Mouse (Mus musculus) Patski (cell line): ENCODE data around the gene Prpf19. TPM values are rescaled to one million over a fixed set of nuclear protein-coding genes. Genes with fewer than 3 reads are reported as not detected.
A peak's percentile ranks its signal among the peaks of the same experiment; 100 is the strongest.

ENCODE experiments used
- ATAC-seq: fragments of 100-300 bp; one replicate; pipeline ENCODE4 v1.8.0; 2021
- CTCF ChIA-PET: fragments of 350-600 bp; sonication (Branson Sonifier 250); formaldehyde crosslinking; loops from one replicate; lab custom pipeline; 2022; ENCODE audit warnings: inconsistent platforms; lab: Charles Lee
- POLR2A ChIA-PET: fragments of 350-600 bp; sonication (Branson Sonifier 250); formaldehyde crosslinking; loops from one replicate; lab custom pipeline; 2022; ENCODE audit warnings: antibody characterized with exemption, inconsistent platforms; lab: Charles Lee
- DNase-seq: peaks from one replicate; pipeline ENCODE4 v3.0.0-alpha.2; 2011; ENCODE audit warnings: low read depth, low spot score
- H3K27me3 ChIP-seq: fragments of 371-371 bp; one replicate; pipeline ENCODE4 v1.5.1; 2021
- CTCF ChIP-seq: fragments of 100-300 bp; IDR thresholded peaks from one replicate; pipeline ENCODE4 v1.5.1; 2021
- in situ Hi-C: fragments of 300-500 bp; cut with MboI; formaldehyde crosslinking; loops from 3 replicates; pipeline ENCODE4 v1.11.1; 2018; ENCODE audit warnings: low pct_unique_long_range_greater_than_20kb, mixed read lengths
- polyA plus RNA-seq: library from polyadenylated mRNA; unstranded; gene quantifications from one replicate; pipeline ENCODE4 v1.2.3, GENCODE M21; 2021

Gene Prpf19
- polyA plus RNA-seq, 1 experiment from 2014 or later, result 251 TPM

DNA sequence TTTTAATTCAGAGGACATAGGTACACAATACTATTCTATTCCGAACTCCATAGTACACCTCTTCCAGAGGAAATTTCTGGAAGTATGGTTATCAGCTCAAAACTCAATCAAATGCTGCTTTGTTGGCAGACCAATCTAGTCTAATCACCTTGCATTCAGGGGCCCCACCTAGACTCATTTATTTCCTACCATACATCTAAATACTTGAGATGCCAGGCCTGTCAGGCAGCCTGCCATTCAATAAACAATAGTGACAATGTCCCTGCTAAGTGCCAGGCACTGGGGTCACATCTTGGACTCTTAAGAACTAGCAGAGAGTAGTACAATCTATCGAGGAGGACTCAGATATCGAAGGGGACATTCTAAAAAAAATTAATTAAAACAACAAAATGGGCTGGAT, 2.8 kb upstream of the Prpf19 start:
- POLR2A ChIA-PET, result no interaction called here

DNA sequence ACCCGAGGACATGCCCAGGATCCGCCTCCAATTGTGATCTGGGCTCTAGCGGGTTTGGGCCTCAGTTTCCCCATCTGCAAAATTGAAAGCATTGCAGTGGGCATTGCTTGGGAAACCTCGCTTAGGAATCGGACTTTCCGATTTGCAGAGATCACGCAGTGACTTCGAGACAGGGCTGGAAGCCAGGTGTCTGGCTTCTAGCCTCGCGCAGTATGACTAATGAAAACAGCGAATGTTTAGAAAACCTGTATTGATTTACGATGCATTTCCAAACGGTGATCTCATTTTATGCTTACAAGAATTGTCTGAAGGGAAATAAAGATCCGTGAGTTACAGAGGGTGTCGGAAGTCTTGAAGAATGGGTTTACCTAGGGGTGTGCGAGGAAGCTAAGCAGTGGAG, 677 bp downstream of the Prpf19 start:
- no peak for TF ChIP-seq CTCF
- POLR2A ChIA-PET, result interaction anchor here (0.6 to 1.2 kb wide), 6 partner anchors 10 to 334 kb away, joined by 3 to 5 read pairs (median 4); no protein-coding TSS in a partner anchor
- CTCF ChIA-PET, result interaction anchor here (0.8 to 3.0 kb wide), 9 partner anchors 9 to 217 kb away, joined by 3 to 12 read pairs (median 4); partner anchors contain the start of gene Ptgdr2
- in situ Hi-C loops, result no loop called here
- DNase-seq (no peak), ATAC-seq (peak; percentile 27)
- no peaks in the 10 kb centered on the region for H3K27me3 ChIP-seq

More for the DNA sequence above, 2.8 kb upstream of the Prpf19 start:
- CTCF ChIA-PET, result no interaction called here
- no peak for DNase-seq
- H3K27me3 ChIP-seq, result no peaks in the 10 kb centered on the region
- no peak for ATAC-seq
- TF ChIP-seq CTCF, result no peak
- in situ Hi-C loops, result no loop called here

DNA sequence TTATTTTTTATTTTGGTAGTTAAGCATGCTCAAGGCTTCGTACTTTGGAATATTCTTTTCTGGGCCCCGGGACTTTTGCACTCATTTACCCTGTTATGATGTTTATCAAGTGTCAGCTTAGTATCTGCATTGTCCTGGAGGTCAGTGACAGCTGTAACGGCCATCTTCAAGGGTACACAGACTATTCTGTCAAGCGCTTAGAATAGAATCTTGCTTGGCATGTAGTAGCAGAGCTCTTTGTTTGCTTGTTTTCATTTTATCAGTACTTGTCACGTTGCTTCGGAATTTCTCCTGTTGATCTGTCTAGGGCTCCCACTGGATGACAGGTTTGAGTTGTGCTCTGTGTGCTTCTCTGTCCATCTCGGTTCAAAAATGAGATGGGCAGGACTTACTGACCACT, 1.8 kb downstream of the Prpf19 start:
- H3K27me3 ChIP-seq, result no peaks in the 10 kb centered on the region
- ChIA-PET POLR2A (no interaction called here), CTCF (interaction anchor here (1.0 to 3.0 kb wide), 12 partner anchors 8 to 215 kb away, joined by 3 to 12 read pairs (median 4); partner anchors contain the start of genes Ccdc86 and Ptgdr2)
- TF ChIP-seq CTCF, result no peak
- DNase-seq (no peak), ATAC-seq (no peak)
- in situ Hi-C loops, result no loop called here

DNA sequence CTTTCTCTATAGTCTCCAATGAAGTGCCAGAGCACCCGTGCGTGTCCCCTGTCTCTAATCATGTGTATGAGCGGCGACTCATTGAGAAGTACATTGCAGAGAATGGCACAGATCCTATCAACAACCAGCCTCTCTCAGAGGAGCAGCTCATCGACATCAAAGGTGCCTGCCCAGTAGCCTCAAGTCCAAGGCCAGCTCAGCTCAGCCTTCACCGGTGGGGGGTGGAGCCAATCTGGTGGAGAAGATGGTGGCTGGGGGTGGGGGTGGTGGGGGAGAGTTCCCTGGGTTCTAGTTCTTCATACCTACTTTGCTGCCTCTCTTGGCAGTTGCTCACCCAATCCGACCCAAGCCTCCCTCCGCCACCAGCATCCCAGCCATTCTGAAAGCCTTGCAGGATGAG, 2.5 kb downstream of the Prpf19 start:
- no peaks in the 10 kb centered on the region for H3K27me3 ChIP-seq
- DNase-seq, result no peak
- ATAC-seq, result no peak
- ChIA-PET POLR2A (no interaction called here), CTCF (interaction anchor here (1.0 to 3.0 kb wide), 7 partner anchors 11 to 215 kb away, joined by 3 to 12 read pairs (median 4); partner anchors contain the start of gene Ccdc86)
- in situ Hi-C loops, result no loop called here
- TF ChIP-seq CTCF, result no peak

DNA sequence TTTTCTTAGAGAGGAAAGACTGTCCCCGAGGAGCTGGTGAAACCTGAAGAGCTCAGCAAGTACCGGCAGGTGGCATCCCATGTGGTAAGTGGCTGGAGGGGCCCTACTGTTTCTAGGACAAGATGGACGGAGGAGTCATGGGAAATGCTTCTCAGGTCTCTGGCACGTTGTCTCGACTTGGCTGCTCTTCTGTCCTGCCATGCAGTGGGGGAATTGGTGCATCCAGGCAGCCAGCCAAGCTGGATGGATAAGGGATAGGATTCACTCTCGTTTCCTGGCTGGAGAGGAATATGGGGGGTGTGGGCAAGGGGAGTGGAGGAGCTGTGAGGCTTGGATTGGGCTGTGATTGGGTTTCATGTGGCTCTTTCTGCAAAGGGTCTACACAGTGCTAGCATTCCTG, 5.3 kb downstream of the Prpf19 start:
- in situ Hi-C loops, result no loop called here
- TF ChIP-seq CTCF, result no peak
- CTCF ChIA-PET, result interaction anchor here (2.2 kb wide), 1 partner anchor 12 kb away, joined by 10 read pairs; no protein-coding TSS in a partner anchor
- no peaks in the 10 kb centered on the region for H3K27me3 ChIP-seq
- ATAC-seq (no peak), DNase-seq (no peak)
- POLR2A ChIA-PET, result no interaction called here

DNA sequence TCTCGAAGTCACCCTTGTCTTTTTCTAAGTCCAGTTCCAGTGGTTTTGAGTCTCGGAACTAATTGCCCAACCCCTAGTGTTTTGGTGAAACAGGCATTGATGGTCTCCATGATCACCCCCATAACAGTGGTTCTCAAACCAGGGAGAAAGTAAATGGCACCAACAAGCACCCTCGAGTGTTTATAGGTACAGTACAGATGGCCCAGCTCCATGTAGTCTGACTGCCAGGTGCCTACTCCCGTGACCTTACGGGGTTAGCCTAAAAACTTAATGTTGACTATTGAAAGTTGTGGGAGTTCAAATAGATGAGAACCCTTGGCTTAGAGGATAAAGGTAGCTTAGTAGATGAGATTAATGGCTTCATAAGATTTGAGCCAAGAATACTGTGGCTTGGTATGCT, 6.0 kb downstream of the Prpf19 start:
- no peak for ATAC-seq
- ChIA-PET CTCF (interaction anchor here (1.7 kb wide), 1 partner anchor 50 kb away, joined by 3 read pairs; no protein-coding TSS in a partner anchor), POLR2A (interaction anchor here (0.5 kb wide), 1 partner anchor 316 kb away, joined by 3 read pairs; no protein-coding TSS in a partner anchor)
- no peak for DNase-seq
- TF ChIP-seq CTCF, result no peak
- in situ Hi-C loops, result no loop called here
- no peaks in the 10 kb centered on the region for H3K27me3 ChIP-seq

DNA sequence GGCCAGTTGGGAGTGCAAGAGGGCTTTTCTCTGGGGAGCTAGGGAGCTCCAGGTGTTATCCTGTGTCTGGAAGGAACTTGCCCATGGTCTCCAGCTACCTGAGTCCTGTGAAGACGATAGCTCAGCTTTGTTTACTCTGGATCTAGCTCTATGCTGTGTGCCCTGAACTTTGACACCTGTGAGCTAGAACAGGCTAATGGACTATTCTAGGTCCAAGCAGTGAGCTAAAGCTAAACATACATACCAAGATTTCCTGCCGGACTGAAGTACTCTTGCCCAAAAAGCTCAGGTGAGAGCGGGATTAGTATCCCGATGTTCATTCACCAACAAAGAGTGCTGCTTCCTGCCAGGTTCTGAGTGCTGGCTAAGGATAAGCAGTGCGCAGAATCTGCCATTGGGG, 9.5 kb downstream of the Prpf19 start:
- ChIA-PET CTCF (interaction anchor here (0.8 to 1.7 kb wide), 3 partner anchors 8 to 49 kb away, joined by 3 read pairs; no protein-coding TSS in a partner anchor), POLR2A (interaction anchor here (1.0 to 1.4 kb wide), 3 partner anchors 8 to 46 kb away, joined by 3 to 4 read pairs (median 3); partner anchors contain the start of gene Tmem109)
- no peak for DNase-seq
- H3K27me3 ChIP-seq, result no peaks in the 10 kb centered on the region
- TF ChIP-seq CTCF, result no peak
- in situ Hi-C loops, result no loop called here
- ATAC-seq, result no peak

DNA sequence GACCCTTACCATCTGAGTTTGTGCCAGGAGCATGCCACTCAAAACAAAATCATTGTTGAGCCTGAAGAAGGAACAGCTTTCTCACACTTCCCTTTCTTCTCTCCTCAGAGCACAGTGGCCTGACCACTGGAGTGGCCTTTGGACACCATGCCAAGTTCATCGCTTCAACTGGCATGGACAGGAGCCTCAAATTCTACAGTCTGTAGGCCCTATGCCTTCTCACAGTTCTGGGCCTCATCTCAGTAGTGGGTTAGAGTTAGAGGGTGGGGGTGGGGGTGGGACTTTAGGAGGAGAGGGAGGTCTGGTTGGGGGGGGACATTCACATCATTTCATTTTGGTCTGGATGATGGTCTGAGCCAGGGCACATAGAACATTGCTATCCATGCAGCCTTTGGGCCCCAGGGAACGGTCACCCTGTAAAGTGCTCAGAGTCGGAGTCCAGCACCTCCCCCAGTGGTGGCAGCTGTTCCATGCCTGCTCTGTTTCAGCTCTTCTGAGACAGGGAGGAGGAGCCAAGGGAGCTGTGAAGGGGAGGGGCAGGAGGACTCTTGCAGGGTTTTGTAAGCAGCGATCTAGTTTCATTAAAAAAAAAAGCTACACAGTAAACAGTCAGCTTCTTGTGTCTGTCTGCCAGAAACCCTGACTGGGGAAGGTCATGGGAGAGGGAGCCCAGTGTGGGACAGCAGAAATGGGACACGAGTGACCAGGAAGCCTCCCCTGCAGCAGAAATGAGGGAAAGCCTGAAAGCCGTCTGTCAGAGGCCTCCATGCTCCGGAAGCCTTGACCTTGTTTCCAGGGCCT, 10.1 kb downstream of the Prpf19 start:
- ChIA-PET CTCF (interaction anchor here (0.8 to 6.1 kb wide), 5 partner anchors 9 to 74 kb away, joined by 3 to 75 read pairs (median 3); no protein-coding TSS in a partner anchor), POLR2A (interaction anchor here (1.0 to 1.4 kb wide), 3 partner anchors 9 to 45 kb away, joined by 3 to 4 read pairs (median 3); partner anchors contain the start of gene Tmem109)
- H3K27me3 ChIP-seq, result no peaks in the 10 kb centered on the region
- DNase-seq, result no peak
- TF ChIP-seq CTCF, result no peak
- in situ Hi-C loops, result no loop called here
- no peak for ATAC-seq

DNA sequence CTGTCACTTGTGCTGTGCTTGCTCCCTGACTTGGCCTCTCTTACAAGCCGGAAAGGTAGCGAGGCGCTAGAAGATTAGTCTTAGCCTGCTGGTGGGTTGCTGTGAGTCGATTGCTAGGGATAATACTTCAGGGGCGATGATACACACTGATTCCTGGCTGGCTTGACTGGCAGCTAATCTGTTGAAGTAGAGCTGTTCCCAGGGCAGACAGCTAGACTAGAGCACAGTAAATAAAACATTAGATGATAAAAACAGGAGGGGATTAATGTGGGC, 10.6 kb downstream of the Prpf19 start:
- DNase-seq (no peak), ATAC-seq (no peak)
- CTCF ChIA-PET, result interaction anchor here (1.0 to 6.1 kb wide), 4 partner anchors 9 to 73 kb away, joined by 3 to 75 read pairs (median 15); no protein-coding TSS in a partner anchor
- no peaks in the 10 kb centered on the region for H3K27me3 ChIP-seq
- TF ChIP-seq CTCF, result no peak
- POLR2A ChIA-PET, result interaction anchor here (1.1 kb wide), 1 partner anchor 10 kb away, joined by 3 read pairs; no protein-coding TSS in a partner anchor
- in situ Hi-C loops, result no loop called here

DNA sequence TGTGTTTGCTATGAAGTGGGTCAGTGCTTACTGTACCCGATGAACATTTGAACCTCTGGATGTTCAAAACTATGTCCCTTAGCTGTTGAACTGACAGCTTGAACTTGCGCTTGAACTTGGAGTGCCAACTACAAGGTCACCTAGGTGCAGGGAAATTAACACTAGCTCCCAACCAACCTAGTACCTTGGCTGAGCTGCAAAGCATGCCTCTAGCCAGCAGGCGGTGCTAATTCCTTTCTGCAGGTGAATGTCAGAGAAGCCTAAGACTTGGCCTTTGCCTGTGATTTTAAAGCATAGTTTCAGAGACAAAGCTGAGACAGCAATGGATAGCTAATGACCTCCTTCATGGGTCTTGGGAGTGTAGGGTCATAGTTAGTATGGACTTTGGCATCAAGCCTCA, 12.9 kb downstream of the Prpf19 start:
- no peaks in the 10 kb centered on the region for H3K27me3 ChIP-seq
- peak; percentile 96 for TF ChIP-seq CTCF
- CTCF ChIA-PET, result interaction anchor here (0.6 to 6.1 kb wide), 28 partner anchors 9 to 229 kb away, joined by 3 to 75 read pairs (median 5); partner anchors contain the start of genes Ccdc86, Ms4a10, Prpf19 and Ptgdr2
- DNase-seq, result no peak
- POLR2A ChIA-PET, result interaction anchor here (0.9 kb wide), 1 partner anchor 39 kb away, joined by 3 read pairs; no protein-coding TSS in a partner anchor
- ATAC-seq, result peak; percentile 77
- in situ Hi-C loops, result no loop called here
